Mouse (Mus musculus) C3H10T1/2 (cell line): Measurements from ENCODE around the gene Ngfr. TPM values are rescaled to one million over a fixed set of nuclear protein-coding genes. Genes with fewer than 3 reads are reported as not detected.

Experiments used
- polyA plus RNA-seq, 2 experiments: library from polyadenylated mRNA; unstranded; fragments of >200 nt; fragmentation: generic; extraction: Trizol; gene quantifications; one replicate each; pipeline ENCODE4 v1.2.1; 2012; ENCODE audit warnings: missing spikeins in 2 of 2

Ngfr gene
- 1 to 10 TPM in 1 of 2 experiments, under 1 TPM in 1; 0.74 to 1.8 TPM for polyA plus RNA-seq

DNA sequence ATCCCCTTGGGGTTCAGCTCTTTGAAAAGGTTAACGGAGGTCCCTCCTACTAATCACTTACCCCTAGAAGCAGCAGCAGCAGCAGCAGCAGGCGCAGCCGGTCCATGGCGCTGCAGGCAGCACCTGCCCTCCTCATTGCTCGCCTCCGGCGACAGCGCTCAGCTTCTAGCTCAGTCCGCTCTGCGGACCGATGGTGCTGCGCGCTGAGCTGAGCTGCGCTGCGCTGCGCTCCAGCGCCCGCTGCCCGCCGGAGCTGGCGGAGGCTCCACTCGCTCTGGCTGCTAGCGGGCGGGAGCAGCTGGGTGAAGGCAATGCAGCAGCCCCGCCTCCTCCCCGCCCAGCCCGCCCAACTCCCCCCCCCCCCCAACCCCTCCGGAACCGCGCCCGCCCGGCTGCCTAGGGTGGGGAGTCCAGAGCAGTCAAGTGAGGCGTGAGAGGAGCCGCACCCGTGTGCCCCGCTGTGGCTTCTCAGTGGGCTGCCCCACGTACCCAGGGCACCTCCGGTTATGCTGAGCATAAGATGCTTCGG, at the start of gene Ngfr:
Gene Ngfr (minus strand): TSS at position 313 of the 529 bp plus-strand sequence.

Other genes with a start within 250 kb of the Ngfr start
- gene Slc35b1, start 203.0 kb downstream of the Ngfr start, polyA plus RNA-seq = 10 to 100 TPM; 57.8 to 63.7 TPM
- 10 to 100 TPM in 1 of 2 experiments, 1 to 10 TPM in 1; 2.8 to 63.3 TPM for gene Spop, start 173.7 kb downstream of the Ngfr start, polyA plus RNA-seq
- gene Nxph3, start 73.2 kb downstream of the Ngfr start, polyA plus RNA-seq = under 1 TPM; 0.16 to 0.24 TPM
- 100 to 1,000 TPM; 232 to 455 TPM for gene Phb, start 79.2 kb upstream of the Ngfr start, polyA plus RNA-seq
- 10 to 100 TPM in 1 of 2 experiments, 1 to 10 TPM in 1; 1.1 to 14.3 TPM for gene Zfp652, start 124.9 kb upstream of the Ngfr start, polyA plus RNA-seq
- under 1 TPM in 1 of 2 experiments, not detected in 1; 0.15 TPM for gene B130006D01Rik, start 135.9 kb upstream of the Ngfr start, polyA plus RNA-seq
- gene Phospho1, start 236.8 kb upstream of the Ngfr start, polyA plus RNA-seq = 10 to 100 TPM; 10.7 to 18.4 TPM
- 1 to 10 TPM in 1 of 2 experiments, under 1 TPM in 1; 0.84 to 1.2 TPM for gene Gngt2, start 249.5 kb upstream of the Ngfr start, polyA plus RNA-seq